Mouse (Mus musculus): ENCODE data around the gene Use1.

DNA sequence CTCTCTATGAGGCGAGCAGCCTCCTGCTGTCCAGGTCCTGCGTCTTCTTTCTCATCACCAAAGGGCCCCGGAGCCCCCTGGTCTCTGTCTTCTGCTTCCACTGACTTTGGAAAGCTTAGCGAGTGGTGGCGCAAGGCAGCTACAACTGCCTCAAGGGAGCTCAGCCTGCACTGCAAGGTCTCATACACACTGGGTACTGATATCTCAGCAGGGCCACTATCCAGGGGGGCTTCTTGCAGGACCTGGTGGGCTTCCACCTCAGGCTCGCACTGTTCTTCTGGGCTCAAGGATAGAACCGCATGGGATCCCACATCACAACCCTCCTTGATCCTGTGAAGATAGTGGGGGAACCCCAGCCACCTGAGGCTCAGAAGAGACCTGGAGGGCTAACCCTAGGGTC is 27.8 kb downstream of the Use1 start:
- no peak for TF ChIP-seq CTCF (IDR thresholded peaks at IDR 0.05; ENCODE audit: low read depth, low read length)
- no peak for TF ChIP-seq TAL1 (conservative IDR thresholded peaks at IDR 0.05; ENCODE audit: low read depth, low read length)
